Mouse (Mus musculus): Measurements from ENCODE around the gene Gpr108. TPM values are rescaled to one million over a fixed set of nuclear protein-coding genes. Genes with fewer than 3 reads are reported as not detected.
"Not testable (repeated sequence)": the region's sequence is repeated elsewhere in the genome, so short reads cannot be mapped to it uniquely, and the experiment has no call there.

Gpr108 gene
- total RNA-seq (2021) = 10 to 100 TPM; 19.5 to 20.4 TPM

DNA sequence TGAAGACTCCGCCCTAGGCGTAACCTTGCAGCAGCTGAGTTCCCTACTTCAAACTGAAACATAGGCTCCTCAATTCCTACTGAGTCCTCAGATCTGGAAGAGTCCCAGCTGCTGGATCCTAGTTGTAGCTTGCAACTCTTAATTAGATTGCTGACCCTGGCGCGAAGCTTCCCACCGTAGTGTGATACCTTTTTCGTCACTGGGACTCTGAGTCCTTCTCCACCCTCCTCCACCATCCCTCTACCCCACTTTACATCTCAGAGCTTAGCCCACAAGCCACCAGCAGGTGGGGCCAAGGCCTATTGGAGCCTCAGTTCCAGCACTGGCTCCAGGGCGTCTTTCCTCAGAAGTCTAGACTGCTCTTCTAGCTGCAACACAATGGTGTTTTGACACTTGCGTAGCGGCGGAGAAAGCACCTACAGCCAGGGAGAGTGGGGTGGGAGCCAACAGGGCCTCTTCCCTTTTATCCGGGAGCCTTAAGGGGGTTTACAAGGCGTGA lies at the start of gene Gpr108:
TSS of gene Gpr108 (minus strand) at position 246 of the 499 bp plus-strand sequence.
- DNase-seq = peak; percentile 88

DNA sequence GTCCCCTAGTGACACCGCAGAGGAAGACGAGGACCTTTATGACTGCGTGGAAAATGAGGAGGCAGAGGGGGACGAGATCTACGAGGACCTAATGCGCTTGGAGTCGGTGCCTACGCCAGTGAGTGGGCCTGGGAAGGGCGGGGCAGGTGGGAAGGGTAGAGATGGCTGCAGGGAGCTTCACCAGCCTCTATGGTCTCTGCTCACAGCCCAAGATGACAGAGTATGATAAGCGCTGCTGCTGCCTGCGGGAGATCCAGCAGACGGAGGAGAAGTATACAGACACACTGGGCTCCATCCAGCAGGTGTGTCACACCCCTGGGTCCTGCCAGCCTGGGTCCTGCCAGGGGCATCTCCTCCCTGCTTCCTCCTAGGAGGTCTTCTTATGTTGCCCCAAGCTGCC lies 48.8 kb upstream of the Gpr108 start:
- DNase-seq = no peak

DNA sequence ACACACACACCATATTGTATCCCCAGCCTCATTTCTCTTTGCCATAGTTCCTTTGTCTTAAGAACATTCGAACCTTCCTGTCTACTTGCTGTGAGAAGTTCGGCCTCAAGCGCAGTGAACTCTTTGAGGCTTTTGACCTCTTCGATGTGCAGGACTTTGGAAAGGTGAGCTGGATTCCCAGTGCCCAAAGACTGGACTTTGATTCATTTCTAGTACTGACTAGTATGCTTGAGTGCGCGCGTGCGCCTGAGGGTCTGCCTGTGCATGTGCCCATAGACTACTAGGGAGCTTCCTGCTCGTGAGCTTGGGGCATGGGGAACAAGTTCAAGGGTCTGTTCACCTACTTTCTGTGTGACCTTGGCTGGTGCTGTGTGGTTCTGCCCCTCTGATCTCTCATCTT lies 47.7 kb upstream of the Gpr108 start:
- no peak for DNase-seq

GRCm38 (mm10) chr17:57292968-57293367 lies 44.7 kb upstream of the Gpr108 start:
- no peak for DNase-seq

DNA sequence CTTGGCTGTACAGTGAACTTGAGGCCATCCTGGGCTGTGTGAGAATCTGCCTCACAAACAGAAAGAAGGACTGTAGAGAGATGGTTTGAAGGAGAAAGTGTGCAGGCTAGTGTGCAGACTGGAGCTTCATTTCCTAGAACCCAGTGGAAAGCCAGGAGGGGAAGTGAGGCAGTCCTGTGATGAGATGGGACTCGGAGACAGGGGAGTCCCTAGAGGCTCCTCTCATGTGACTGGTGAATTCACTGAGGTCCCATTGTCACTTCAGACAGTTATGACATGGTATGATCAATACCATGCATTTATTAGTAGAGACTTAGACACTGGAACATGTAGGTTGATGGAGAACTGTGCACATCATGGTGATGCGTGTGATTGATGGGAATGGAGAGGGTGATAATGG lies 44.1 kb upstream of the Gpr108 start:
- no peak for DNase-seq

DNA sequence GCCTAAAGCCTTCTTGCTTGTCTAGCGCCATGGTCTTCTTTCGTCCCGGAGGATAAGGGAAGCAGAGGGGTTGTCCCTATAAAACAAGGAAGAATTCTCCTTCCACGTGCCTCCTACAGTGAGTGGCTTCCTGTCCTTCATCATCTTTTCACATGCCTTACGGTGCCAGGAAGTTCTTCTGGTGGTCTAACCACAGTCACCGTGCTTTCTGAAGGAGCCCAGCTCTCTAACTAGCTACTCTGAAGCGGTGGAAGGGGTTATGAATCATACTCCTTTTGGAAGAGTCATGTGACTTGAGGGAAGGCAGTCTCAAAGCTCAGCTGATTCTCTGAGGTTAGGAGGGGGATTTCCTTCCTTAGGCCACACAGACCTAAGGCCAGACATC lies 42.4 kb upstream of the Gpr108 start:
- DNase-seq = no peak

GRCm38 (mm10) chr17:57290001-57290670 lies 41.9 kb upstream of the Gpr108 start:
- no peak for DNase-seq

- DNase-seq = no peak
Measured at GRCm38 (mm10) chr17:57289252-57289651, 41.0 kb upstream of the Gpr108 start.

GRCm38 (mm10) chr17:57286718-57287355 lies 38.6 kb upstream of the Gpr108 start:
- DNase-seq = no peak

GRCm38 (mm10) chr17:57285077-57285476 lies 36.8 kb upstream of the Gpr108 start:
- DNase-seq = no peak

DNA sequence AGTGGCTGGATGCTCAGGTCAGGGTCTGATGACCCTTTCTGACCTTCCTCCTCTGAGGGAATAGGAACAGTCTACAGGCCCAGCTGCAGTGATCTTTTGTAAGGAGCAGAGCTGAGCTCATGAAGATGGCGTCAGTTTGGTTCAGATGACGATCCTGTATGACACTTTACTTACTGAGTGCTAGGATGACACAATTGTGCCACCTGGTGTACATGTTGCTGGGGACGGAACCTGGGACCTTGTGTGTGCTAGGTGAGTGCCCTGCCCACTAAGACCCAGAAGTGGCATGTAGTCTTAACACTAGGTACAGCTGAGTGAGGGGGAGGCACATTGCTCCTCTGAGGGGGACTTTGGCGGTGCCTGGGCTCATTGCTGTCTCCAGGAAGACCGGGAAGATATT lies 35.7 kb upstream of the Gpr108 start:
- DNase-seq = no peak

- DNase-seq = no peak
Measured at GRCm38 (mm10) chr17:57280411-57280810, 32.2 kb upstream of the Gpr108 start.

- DNase-seq = no peak
Measured at GRCm38 (mm10) chr17:57279591-57280224, 31.5 kb upstream of the Gpr108 start.

DNA sequence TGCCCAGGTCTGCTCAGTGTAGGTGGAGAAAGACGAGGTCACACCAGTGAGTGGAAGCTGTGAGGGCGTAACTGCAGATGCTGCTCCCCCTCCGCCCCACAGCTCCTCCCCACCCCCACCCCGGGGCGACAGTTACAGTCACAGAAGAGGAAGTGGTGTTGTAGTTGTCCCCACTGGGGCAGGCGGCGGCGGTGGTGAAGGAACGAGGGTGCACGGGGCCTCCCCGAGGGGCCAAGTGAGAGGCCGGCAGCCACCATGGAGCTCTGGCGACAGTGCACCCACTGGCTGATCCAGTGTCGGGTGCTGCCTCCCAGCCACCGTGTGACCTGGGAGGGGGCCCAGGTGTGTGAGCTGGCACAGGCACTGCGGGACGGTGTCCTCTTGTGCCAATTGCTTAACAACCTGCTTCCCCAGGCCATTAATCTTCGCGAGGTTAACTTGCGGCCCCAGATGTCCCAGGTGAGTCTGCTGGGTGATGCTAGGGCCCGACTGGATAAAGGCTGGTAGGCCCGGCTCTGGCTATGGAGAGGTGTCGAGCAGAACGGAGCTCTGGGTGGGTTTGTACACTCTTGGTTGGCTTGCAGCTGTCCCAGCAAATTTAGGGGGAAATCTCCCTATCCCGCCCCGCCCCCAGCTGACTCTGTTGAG lies 30.8 kb upstream of the Gpr108 start, which contains the start of gene Vav1:
TSS of gene Vav1 (plus strand) at position 158 of the 648 bp plus-strand sequence.
- no peak for DNase-seq

DNA sequence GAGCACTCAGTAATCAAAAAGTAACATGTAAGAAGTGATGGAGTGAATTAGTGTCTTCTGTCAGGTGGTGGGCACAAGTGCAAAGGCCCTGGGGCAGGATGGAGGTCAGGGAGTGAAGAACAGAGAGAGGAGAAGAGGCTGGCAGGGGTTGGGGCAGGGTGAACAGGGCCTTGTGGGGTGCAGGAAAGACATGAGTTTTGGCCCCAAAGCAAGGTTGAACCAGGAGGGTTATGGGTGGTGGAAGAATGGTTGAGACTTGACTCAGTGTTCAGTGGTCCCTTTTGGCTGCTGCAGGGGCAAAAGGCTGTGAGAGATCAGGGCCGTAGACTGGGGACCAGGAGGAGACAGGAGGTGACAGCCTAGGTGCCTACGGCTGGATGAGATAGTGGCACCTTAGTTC lies 30.3 kb upstream of the Gpr108 start:
- DNase-seq = no peak

DNA sequence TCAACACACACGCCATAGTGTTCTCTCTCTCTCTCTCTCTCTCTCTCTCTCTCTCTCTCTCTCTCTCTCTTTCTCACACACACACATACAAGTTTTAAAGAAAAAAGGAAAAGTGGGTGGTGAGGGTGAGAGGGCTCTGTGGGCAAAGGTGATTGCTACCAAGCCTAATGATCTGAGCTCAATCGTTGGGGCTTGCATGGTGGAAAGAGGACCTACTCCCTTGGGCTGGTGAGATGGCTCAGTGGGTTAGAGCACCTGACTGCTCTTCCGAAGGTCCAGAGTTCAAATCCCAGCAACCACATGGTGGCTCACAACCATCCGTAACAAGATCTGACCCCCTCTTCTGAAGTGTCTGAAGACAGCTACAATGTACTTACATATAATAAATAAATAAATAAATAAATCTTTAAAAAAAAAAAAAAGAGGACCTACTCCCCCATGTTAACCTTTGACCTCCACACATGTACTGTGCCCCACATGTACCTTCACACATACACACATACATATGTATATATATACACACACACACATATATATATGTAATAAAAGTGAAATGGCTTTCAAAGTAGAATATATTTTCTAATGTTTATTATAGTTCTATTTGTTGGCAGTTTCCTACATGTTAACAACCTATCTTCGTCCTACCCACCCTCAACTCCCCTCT lies 29.5 kb upstream of the Gpr108 start:
- DNase-seq = not testable (repeated sequence)

GRCm38 (mm10) chr17:57276634-57277121 lies 28.4 kb upstream of the Gpr108 start:
- DNase-seq = peak; percentile 74

GRCm38 (mm10) chr17:57275997-57276351 lies 27.7 kb upstream of the Gpr108 start:
- DNase-seq = no peak

DNA sequence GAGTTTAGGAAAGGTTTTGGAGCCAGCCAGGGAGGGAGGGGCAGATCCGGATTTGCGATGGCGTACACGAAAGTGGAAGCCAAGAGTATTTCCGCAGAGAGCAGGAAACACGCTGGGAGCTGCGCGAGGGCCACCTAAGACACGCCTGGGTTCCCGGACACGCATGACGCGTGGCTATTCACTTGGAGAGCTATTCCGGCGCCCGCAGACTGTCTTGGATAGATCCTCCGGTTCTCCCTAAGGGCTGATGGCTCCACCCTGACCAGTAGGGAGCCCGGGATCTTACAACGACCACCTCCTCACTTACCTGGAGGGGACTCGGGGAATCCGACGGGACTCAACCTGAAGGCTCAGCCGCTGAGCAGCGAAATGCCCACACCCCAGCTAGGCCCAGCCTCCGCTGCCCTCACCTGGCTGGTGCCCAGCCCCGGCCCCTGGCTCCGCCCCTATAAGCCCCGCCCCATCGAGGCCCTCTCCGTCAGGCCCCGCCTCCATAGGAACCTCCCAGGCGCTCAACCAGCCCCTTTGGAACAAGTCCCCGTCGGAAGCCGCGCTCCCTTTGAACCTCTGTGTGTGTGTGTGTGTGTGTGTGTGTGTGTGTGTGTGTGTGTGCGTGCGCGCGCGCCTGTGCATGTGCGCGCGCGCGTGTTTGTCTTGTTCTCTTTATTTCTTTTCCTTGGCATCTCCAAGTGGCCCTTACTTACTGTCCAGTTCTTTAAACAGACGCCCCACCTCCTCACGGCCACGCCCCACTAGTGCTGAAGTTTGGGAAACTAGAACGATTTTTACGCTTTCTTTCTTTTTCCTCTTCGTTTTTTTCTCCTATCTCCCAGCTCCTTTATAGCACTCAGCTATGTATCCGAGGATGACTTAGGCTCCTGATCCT lies 27.1 kb upstream of the Gpr108 start:
- DNase-seq = peak; percentile 88

DNA sequence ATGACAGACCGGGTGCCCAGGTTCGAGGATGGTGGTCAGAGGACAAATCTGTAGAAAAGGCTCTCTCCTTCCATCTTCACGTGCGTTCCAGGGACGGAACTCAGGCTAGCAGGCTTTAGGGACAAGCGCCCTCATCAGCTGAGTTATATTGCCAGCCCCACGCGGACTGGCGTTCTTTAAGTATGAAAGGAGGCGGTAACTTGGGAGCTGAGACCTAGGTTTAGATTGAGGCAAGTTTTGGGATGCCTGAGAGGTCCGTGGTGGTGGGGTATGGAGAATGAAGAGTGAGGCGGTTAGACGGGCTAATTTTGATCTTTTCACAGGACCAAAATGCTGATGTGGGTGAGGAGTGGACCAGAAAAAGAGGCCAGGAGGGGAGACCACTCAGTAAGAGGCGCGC lies 26.4 kb upstream of the Gpr108 start:
- no peak for DNase-seq

DNA sequence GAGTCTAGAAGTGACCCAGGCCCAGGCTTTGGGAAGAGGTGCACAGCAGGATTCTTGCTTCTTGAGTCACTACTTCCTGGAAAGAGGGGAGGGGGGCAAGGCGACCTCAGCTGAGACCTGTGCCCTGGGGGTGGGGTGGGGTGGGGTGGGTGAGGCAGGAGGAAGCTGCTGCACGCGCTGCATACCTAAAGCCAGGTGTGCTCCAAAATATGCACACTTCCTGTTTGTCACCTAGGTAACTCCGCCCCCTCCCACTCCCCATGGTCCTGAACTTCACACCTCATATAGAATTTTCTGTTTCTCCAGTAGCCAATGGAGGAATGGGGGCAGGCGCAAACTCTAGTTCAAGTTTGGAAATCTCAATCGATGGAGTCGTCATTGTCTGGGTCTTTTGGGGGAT lies 25.6 kb upstream of the Gpr108 start:
- no peak for DNase-seq

Data from heart, postnatal 4 days (tissue).